Mouse (Mus musculus) liver, embryonic 13.5 days (tissue): ENCODE measurements around the gene BC030867. TPM values are rescaled to one million over a fixed set of nuclear protein-coding genes. Genes with fewer than 3 reads are reported as not detected.

Experiments
- ATAC-seq: fragments of 200-750 bp; cut with Nextera tagmentation; 2 replicates; pipeline ENCODE4 v1.8.0; 2017; ENCODE audit warnings: low read depth, mild to moderate bottlenecking, moderate number of reproducible peaks, moderate library complexity
- DNase-seq: peaks from one replicate; pipeline ENCODE4 v3.0.0; 2022
- H3K27ac ChIP-seq: fragments of 300-500 bp; sonication (generic); 2 replicates; pipeline ENCODE4 v1.5.1; 2015; ENCODE audit warnings: moderate library complexity, mild to moderate bottlenecking, inconsistent platforms
- H3K27me3 ChIP-seq: fragments of 300-500 bp; sonication (generic); 2 replicates; pipeline ENCODE4 v1.6.1; 2015; ENCODE audit warnings: mild to moderate bottlenecking, inconsistent platforms
- H3K36me3 ChIP-seq: fragments of 300-500 bp; sonication (generic); 2 replicates; pipeline ENCODE4 v1.6.1; 2015; ENCODE audit warnings: mild to moderate bottlenecking, inconsistent platforms
- H3K4me1 ChIP-seq: fragments of 300-500 bp; sonication (generic); replicated peaks from 2 replicates; pipeline ENCODE4 v1.6.1; 2015; ENCODE audit warnings: inconsistent platforms
- H3K4me2 ChIP-seq: fragments of 300-500 bp; sonication (generic); 2 replicates; pipeline ENCODE4 v1.6.1; 2015; ENCODE audit warnings: inconsistent platforms, mild to moderate bottlenecking, moderate library complexity
- H3K4me3 ChIP-seq: fragments of 300-500 bp; sonication (generic); replicated peaks from 2 replicates; pipeline ENCODE4 v1.5.1; 2015; ENCODE audit warnings: mild to moderate bottlenecking, inconsistent platforms
- H3K9ac ChIP-seq: fragments of 300-500 bp; sonication (generic); 2 replicates; pipeline ENCODE4 v1.6.1; 2015; ENCODE audit warnings: mild to moderate bottlenecking, inconsistent platforms
- H3K9me3 ChIP-seq: fragments of 300-500 bp; sonication (generic); replicated peaks from 2 replicates; pipeline ENCODE4 v1.6.1; 2016; ENCODE audit warnings: inconsistent platforms
- WGBS: fragments of 180-500 bp; shearing (Covaris S2); methylation state at CpG from one replicate; pipeline ENCODE4 v1.1.7; 2015; ENCODE audit not compliant: insufficient replicate concordance; 5-methylcytosine and 5-hydroxymethylcytosine counted together
- polyA plus RNA-seq: library from polyadenylated mRNA; unstranded; fragments of >200 nt; fragmentation: Nextera tagmentation; extraction: Ambion mirVana; gene quantifications from 2 replicates; pipeline ENCODE4 v1.2.1, GENCODE M21; 2015

BC030867 gene
- polyA plus RNA-seq, 1 experiment from 2014 or later = 14.6 TPM

DNA sequence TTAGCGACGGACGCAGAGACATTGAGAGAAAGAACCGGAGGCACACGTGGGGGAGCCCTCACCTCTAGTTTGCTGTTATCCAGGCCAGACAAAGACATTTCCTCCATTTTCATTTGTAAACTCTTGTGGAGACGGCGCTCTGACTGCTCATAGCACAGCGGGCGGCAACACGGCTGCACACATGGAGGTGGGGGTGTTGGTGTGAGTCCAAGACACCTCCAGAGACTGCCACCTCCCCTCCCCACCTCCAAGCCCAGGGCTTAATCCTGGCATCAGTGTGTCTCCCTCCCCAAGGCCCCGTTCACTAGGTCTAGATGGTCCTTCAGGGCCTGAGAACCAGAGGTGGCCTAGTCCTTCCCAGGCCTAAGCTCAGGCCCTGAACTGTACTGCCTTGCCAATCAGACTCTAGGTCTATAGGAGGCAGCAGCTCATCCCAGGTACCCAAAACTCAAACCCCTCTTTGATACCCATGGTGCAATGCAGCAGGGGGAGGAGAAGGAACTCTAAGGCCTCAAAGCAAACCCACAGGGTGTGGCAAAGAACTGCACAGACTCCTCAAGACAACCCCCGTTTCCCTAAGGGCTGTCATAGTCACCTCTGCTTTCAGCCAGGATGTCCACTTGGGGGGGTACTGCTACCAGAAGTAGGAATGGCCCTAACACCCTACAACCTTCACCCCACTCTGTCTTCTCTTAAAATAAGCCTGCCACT lies 46.4 kb downstream of the BC030867 start:
- Histone ChIP-seq H3K4me1 (peaks cover 51% of the 10 kb centered on the region), H3K4me3 (peak overlapping the region; percentile 88), H3K9ac (peak overlapping the region; percentile 93), H3K9me3 (no peaks in the 10 kb centered on the region), H3K36me3 (peaks cover 49% of the 10 kb centered on the region), H3K27ac (peak overlapping the region; percentile 96), H3K4me2 (peak overlapping the region; percentile 95), H3K27me3 (no peaks in the 10 kb centered on the region)
- WGBS = 78% methylated on average over 12 of the region's 12 CpGs
- no peak for ATAC-seq
- DNase-seq = peak; percentile 46

DNA sequence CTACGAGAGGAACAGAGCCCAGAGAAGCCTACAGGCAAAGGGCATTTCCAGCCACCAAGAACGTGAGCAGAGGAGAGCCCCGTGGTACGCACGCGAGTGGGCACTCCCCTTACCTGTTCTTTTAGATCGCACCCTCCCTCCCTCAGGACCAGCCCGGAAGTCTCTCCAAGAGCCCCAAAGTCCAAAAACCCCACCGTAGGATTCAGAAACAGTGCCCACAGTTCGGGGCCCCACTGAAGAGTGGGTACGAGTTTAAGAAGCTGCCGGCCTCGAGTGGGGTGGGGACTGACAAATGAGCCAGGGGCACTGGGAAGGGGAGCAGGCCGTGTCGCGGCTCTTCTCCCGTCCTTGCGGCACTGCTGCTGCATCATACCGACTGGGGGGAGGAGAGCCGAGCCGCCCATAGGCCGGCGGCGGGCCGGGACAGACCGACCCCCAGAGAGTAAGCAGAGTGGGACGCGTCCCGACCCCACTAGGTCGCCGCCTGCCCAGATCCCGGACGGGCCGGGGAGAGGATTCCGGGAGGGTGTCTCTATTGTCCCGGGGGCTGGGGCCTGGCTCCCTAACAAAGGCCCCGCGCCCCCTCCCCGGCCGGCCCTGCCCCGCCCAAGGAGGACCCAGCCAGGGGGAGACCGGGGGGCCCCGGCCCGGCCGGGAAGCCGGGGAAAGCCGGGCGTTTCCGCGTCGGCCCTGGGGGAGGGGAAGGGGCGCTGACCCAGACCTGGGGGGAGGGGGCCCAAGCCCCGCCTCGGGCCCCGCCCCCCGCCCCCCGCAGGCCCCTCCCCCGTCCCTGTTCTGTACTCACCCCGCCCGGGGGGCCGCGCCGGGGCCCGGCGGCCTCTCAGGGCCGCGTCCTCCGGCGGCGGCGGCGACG lies 47.2 kb downstream of the BC030867 start:
- peaks cover 41% of the 10 kb centered on the region for H3K36me3 ChIP-seq
- H3K27me3 ChIP-seq = no peaks in the 10 kb centered on the region
- ATAC-seq = no peak
- peak overlapping the region; percentile 88 for H3K4me3 ChIP-seq
- peak overlapping the region; percentile 96 for H3K27ac ChIP-seq
- no peaks in the 10 kb centered on the region for H3K9me3 ChIP-seq
- peak; percentile 38 for DNase-seq
- peak overlapping the region; percentile 93 for H3K9ac ChIP-seq
- peak overlapping the region; percentile 95 for H3K4me2 ChIP-seq
- peaks cover 47% of the 10 kb centered on the region for H3K4me1 ChIP-seq
- WGBS = under 1% methylated on average over 49 of the region's 73 CpGs

DNA sequence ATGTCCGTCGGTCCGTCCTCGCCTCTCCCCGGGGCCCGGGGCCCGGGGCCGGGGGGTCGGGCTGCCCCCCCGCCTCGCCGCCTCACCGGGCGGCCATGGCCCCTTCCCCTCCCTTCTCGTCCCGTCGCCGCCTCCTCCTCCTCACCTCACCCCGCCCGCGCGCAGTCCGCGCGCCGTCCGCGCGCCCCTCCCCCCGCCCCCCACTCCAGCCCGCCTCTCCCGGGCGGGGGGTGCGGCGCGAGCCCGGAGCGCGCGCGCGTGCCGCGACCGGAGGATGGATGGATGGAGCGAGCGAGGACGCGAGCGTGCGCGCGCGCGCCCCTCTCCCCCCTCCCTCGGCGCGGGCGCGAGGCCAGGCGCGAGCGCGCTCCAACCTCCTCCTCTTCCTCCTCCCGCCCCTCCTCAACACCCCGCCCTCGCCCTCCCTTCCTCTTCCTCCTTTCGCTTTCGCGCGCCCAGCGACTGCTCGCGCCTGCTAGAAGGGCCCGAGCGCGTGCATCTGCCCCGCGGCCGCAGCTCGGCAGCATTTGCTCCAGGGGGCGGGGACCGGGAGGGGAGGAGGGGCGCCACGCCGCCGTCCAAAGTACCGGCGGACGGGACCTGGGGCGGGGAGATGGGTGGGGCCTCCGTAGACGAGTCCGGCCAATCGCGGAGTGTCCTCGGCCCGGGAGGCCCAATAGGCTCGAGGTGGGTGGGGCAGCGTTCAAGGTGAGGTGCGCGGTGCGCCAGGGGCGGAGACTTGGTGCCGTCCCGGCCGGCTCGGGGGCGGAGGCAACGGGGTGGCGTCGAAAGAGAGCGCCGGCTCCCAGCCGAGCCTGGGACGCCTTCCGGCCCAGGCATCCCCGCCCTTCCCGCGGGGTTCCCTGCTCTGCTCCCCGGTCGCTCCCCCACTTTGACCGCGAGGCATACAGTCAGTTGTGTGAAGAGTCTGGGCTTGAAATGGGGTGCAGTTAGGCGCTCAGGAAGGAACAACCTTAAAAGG lies 48.1 kb downstream of the BC030867 start, which contains the start of gene Atxn7l3:
Gene Atxn7l3 (minus strand): TSS at position 141 of the 982 bp plus-strand sequence.
- H3K27me3 ChIP-seq = no peaks in the 10 kb centered on the region
- peak within 1 kb of the TSS; percentile 97 for H3K27ac ChIP-seq
- DNase-seq = peak; percentile 99
- H3K9me3 ChIP-seq = no peaks in the 10 kb centered on the region
- H3K4me1 ChIP-seq = peaks cover 45% of the 10 kb centered on the region
- under 1% methylated on average over 73 of the region's 125 CpGs for WGBS
- peaks cover 32% of the 10 kb centered on the region for H3K36me3 ChIP-seq
- peak; percentile 91 for ATAC-seq
- peak within 1 kb of the TSS; percentile 95 for H3K4me2 ChIP-seq
- H3K4me3 ChIP-seq = peak within 1 kb of the TSS; percentile 88
- H3K9ac ChIP-seq = peak within 1 kb of the TSS; percentile 93

DNA sequence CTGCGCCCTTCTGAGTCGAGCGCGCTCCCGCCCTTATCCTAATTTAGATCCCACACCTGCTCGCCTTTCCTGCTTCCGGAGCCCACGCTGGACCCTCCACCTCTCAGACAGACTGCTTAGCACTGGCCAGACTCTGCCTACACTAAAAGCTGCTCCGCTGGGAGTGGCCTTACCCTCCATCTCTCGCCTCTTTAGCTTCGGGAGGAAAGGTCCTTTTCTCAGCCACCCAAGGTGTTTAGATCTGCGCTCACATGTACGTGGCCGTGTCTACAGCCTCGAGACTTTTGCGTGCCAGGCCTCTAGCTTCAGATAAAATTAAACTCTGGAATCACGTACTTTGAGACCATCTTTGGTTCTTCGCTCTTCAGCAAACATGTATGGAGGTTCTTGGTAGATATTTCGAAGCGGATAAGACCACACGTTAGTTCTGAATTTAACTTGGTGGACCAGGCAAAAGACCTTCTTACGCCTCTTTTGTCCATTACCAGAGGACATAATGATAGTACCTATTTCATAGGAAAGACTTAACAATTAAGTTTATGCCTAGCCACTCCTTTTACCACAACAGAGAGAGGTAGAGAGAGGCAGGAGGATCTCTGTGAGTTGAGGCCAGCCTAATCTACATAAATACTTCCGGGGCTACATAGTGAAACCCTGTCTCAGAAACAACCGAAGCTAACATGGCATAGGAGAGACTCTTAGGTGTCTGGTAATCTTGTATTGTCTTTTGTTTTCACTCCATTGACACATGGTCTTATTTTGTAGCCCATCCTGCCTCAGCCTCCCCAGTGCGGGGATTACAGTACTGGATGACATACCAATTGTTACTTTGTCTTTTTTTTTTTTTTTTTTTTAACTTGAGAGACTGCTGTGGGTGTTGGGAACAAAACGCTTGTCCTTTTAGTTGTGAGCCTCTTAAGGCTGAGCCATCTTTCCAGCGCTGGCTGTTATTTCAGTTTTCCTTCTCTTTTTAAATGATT lies 49.2 kb downstream of the BC030867 start:
- 17% methylated on average over 27 of the region's 27 CpGs for WGBS
- no peaks in the 10 kb centered on the region for H3K9me3 ChIP-seq
- H3K36me3 ChIP-seq = peaks cover 21% of the 10 kb centered on the region
- no peak for DNase-seq
- H3K27ac ChIP-seq = peak overlapping the region; percentile 97
- H3K4me3 ChIP-seq = peak overlapping the region; percentile 88
- H3K9ac ChIP-seq = peak overlapping the region; percentile 88
- H3K4me1 ChIP-seq = peaks cover 45% of the 10 kb centered on the region
- H3K27me3 ChIP-seq = no peaks in the 10 kb centered on the region
- peak overlapping the region; percentile 95 for H3K4me2 ChIP-seq
- ATAC-seq = peak; percentile 34

DNA sequence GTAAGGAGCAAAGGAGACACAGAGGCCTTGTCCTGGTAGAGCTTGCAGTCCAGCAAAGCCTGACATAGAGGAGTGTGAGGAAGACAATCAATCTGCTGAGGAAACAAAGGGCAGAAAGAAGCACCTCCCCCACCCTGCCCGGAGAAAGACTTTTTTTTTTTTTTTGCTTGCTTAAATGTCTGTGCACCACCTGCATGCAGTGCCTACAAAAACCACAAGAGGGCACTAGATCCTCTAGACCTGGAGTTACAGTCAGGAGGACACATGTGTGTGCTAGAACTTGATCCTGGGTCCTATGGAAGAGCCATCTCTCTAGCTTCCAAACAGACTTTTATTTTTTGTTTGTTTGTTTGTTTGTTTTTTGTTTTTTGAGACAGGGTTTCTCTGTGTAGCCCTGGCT lies 51.2 kb downstream of the BC030867 start:
- Histone ChIP-seq H3K27ac (no peak overlapping the region), H3K4me3 (no peak overlapping the region), H3K9ac (no peak overlapping the region), H3K36me3 (peaks cover 2% of the 10 kb centered on the region; the same call in 1 of the 2 replicates), H3K9me3 (no peaks in the 10 kb centered on the region), H3K4me2 (no peak overlapping the region), H3K27me3 (no peaks in the 10 kb centered on the region), H3K4me1 (peaks cover 33% of the 10 kb centered on the region)
- DNase-seq (peak; percentile 64), ATAC-seq (no peak)
- 10% methylated on average over 1 of the region's 1 CpGs for WGBS

DNA sequence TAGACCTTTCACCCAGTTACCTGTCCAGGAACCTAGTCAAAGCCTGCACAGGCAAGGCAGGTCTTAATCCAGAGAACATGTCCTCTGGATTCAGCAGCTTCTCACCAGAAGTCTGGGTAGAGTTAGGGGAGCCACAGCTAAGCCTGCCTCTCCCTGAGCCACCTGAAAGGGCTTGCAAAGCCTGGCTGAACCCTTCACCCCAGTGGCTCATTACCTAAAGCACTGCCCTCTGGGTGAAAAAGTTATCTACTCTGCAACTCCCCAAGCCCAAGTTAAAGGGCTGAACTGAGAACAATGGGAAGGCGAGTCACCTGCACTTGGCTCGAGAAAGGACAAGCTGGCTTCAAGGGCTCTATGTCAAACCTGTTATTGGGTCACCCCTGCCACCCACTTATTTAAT lies 55.5 kb downstream of the BC030867 start:
- H3K9me3 ChIP-seq = no peaks in the 10 kb centered on the region
- no peaks in the 10 kb centered on the region for H3K27me3 ChIP-seq
- H3K9ac ChIP-seq = no peak overlapping the region
- no peak for DNase-seq
- no peak overlapping the region for H3K27ac ChIP-seq
- no peak for ATAC-seq
- H3K4me2 ChIP-seq = no peak overlapping the region
- H3K4me3 ChIP-seq = no peak overlapping the region
- peaks cover 24% of the 10 kb centered on the region for H3K4me1 ChIP-seq
- WGBS = 53% methylated on average over 2 of the region's 2 CpGs
- peaks cover 39% of the 10 kb centered on the region for H3K36me3 ChIP-seq

DNA sequence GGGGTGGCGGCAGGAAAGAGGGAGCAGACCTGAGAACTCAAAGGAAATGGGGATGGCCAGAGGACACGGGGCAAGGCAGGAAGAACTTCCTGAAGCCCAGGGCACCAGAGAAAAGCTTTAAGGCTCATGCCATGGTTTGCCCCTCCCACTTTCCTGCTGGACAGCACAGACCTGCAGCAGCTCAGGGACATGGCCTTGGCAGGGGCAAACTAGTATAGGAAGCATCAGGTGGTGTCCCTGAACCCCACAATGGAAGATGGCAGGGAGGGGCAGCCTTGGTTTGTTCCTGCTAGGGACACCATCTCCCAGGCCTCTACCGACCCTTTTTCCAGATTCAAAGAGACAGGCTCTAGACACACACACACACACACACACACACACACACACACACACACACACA lies 56.7 kb downstream of the BC030867 start:
- 46% methylated on average over 3 of the region's 3 CpGs for WGBS
- Histone ChIP-seq H3K9ac (no peak overlapping the region), H3K4me3 (no peak overlapping the region), H3K4me2 (no peak overlapping the region), H3K4me1 (peaks cover 33% of the 10 kb centered on the region), H3K9me3 (no peaks in the 10 kb centered on the region), H3K27ac (no peak overlapping the region), H3K27me3 (no peaks in the 10 kb centered on the region), H3K36me3 (peaks cover 51% of the 10 kb centered on the region)
- no peak for ATAC-seq
- no peak for DNase-seq

DNA sequence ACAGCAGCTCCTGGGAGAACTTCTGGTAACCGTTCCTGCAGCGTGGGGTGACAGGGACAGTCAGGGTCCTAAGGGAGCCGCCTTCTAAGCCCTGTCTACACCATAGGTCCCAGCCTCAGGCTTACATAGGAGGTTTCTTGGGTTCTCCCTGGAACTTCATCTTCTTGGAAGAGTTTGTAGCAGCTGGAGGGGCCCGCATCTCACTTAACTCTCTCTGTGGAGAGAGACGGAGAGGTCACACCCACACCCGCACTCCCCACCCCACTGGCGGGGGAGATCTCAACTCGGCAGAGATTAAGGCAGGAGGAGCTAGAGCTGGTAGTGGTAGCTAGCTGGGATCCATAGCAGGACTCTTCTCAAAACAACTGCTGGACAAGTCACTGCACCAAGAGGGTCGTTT lies 59.4 kb downstream of the BC030867 start:
- no peak for ATAC-seq
- H3K9me3 ChIP-seq = no peaks in the 10 kb centered on the region
- DNase-seq = no peak
- WGBS = 70% methylated on average over 9 of the region's 9 CpGs
- H3K27me3 ChIP-seq = no peaks in the 10 kb centered on the region
- no peak overlapping the region for H3K4me3 ChIP-seq
- no peak overlapping the region; the same call in 1 of the 2 replicates for H3K4me2 ChIP-seq
- peaks cover 60% of the 10 kb centered on the region for H3K4me1 ChIP-seq
- H3K9ac ChIP-seq = no peak overlapping the region
- H3K36me3 ChIP-seq = peaks cover 79% of the 10 kb centered on the region
- H3K27ac ChIP-seq = no peak overlapping the region

DNA sequence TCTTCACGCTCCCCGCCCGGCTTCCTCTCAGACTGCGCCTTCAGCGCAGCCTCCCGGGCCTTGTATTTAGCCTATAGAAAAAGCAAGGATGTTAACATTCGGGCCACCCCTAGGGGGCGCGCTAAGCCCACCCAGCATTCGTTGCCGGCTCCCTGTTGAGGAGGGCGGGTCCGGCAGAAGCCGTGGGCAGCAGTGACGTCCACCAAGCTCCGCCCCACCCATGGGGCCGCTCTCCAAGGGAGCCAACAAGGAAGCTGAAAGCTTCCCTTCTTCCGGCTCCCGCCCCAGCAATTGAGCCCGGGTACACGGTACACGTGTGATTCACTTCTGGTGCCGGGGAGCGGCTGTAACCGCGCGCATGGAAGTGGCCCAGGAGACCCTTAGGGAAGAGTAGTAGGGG lies 60.3 kb downstream of the BC030867 start:
- H3K9me3 ChIP-seq = no peaks in the 10 kb centered on the region
- no peaks in the 10 kb centered on the region for H3K27me3 ChIP-seq
- peak overlapping the region; percentile 72 for H3K9ac ChIP-seq
- H3K4me1 ChIP-seq = peaks cover 68% of the 10 kb centered on the region
- under 1% methylated on average over 27 of the region's 27 CpGs for WGBS
- DNase-seq = peak; percentile 97
- peaks cover 88% of the 10 kb centered on the region for H3K36me3 ChIP-seq
- peak overlapping the region; percentile 61 for H3K4me3 ChIP-seq
- ATAC-seq = peak; percentile 94
- peak overlapping the region; percentile 82 for H3K4me2 ChIP-seq
- peak overlapping the region; percentile 84 for H3K27ac ChIP-seq
